Mouse (Mus musculus) adrenal gland, postnatal 36 days (tissue): ENCODE measurements at regions not wholly inside any gene's neighbourhood (a gene's known extent, or its start where the extent isn't known, plus 50 kb on each side); places are given as distances from the start of the nearest gene placed in this dataset.

Experiments
- DNase-seq, 2 experiments: peaks; one replicate each; pipeline ENCODE4 v3.0.0; 2021; ENCODE audit warnings: mixed read lengths in 1 of 2

GRCm38 (mm10) chr6:108606231-108606630, 54.2 kb upstream of the Bhlhe40 start:
- DNase-seq = peak; percentile 90 to 91

DNA sequence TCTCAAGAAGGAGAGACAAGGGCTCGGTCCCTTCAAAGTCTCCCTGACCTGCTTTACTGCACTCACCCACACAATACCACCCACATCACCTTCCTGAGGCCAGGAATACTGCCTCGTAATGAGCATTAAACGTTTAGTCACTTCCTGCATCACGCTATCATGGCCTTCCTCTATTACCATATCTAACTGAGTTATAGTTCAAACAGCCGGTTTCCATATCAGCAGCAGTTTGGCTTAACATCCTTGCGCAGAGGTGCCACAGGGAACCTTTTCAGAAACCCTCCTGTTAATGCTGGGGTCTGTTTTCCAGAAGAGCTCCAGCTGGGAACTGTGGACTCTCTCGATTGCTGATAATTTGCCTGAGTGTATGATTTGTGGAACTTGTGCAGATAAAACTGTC, 52.1 kb upstream of the Bhlhe40 start:
- no peak for DNase-seq
